Mouse (Mus musculus): Measurements from ENCODE around the gene Hoxb6.

Hoxb6 gene

GRCm38 (mm10) chr11:96263636-96264389, 28.5 kb upstream of the Hoxb6 start:
- ChIA-PET POLR2A (interaction anchor here in 1 of 4 experiments (0.7 to 0.9 kb wide), 2 partner anchors 88 to 129 kb away, joined by 3 read pairs; no protein-coding TSS in a partner anchor), CTCF (interaction anchor here in 1 of 4 experiments (0.7 to 1.0 kb wide), 2 partner anchors 118 to 390 kb away, joined by 3 to 4 read pairs; no protein-coding TSS in a partner anchor)

- CTCF ChIA-PET = interaction anchor here in 2 of 4 experiments (0.7 to 1.0 kb wide), 2 partner anchors 189 to 389 kb away, joined by 3 to 4 read pairs; partner anchors contain the start of gene Atp5g1 (in 1 of the 2)
- POLR2A ChIA-PET = interaction anchor here in 2 of 4 experiments (0.7 to 1.5 kb wide), 4 partner anchors 11 to 129 kb away, joined by 3 to 4 read pairs (median 3); partner anchors contain the start of gene Hoxb13 (in 1 of the 2)
These were observed 27.8 kb upstream of the Hoxb6 start for GRCm38 (mm10) chr11:96264390-96265020.

- POLR2A ChIA-PET = interaction anchor here in 2 of 4 experiments (0.6 to 1.5 kb wide), 3 partner anchors 72 to 556 kb away, joined by 3 to 4 read pairs (median 3); partner anchors contain the start of gene Hoxb13 (in 1 of the 2)
- CTCF ChIA-PET = interaction anchor here in 1 of 4 experiments (0.6 kb wide), 1 partner anchor 31 kb away, joined by 3 read pairs; no protein-coding TSS in a partner anchor
These were observed 26.3 kb upstream of the Hoxb6 start for GRCm38 (mm10) chr11:96265954-96266353.

GRCm38 (mm10) chr11:96267021-96267920, 25.0 kb upstream of the Hoxb6 start:
- CTCF ChIA-PET = interaction anchor here in 2 of 4 experiments (0.6 to 1.2 kb wide), 3 partner anchors 27 to 448 kb away, joined by 3 to 5 read pairs (median 3); no protein-coding TSS in a partner anchor

GRCm38 (mm10) chr11:96268031-96268745, 24.1 kb upstream of the Hoxb6 start:
- POLR2A ChIA-PET = interaction anchor here in 2 of 4 experiments (0.6 to 1.2 kb wide), 3 partner anchors 17 to 254 kb away, joined by 3 to 4 read pairs (median 3); partner anchors contain the start of gene Hoxb5 (in 1 of the 2)
- CTCF ChIA-PET = interaction anchor here (0.6 to 1.2 kb wide), 6 partner anchors 11 to 150 kb away, joined by 3 to 7 read pairs (median 3); no protein-coding TSS in a partner anchor

More at GRCm38 (mm10) chr11:96267021-96267920, 25.0 kb upstream of the Hoxb6 start:
- POLR2A ChIA-PET = interaction anchor here in 1 of 4 experiments (0.6 kb wide), 1 partner anchor 105 kb away, joined by 3 read pairs; no protein-coding TSS in a partner anchor

- ChIA-PET POLR2A (interaction anchor here (0.5 to 3.4 kb wide), 11 partner anchors 8 to 679 kb away, joined by 3 to 20 read pairs (median 4); no protein-coding TSS in a partner anchor), CTCF (interaction anchor here in 3 of 4 experiments (0.6 to 3.5 kb wide), 5 partner anchors 9 to 71 kb away, joined by 3 to 22 read pairs (median 4); no protein-coding TSS in a partner anchor)
These were observed 22.4 kb upstream of the Hoxb6 start for GRCm38 (mm10) chr11:96269869-96270268.

GRCm38 (mm10) chr11:96270996-96271540, 21.2 kb upstream of the Hoxb6 start, which contains the start of gene Hoxb9:
Gene Hoxb9 (plus strand): TSS chr11:96271457.
- POLR2A ChIA-PET = interaction anchor here (0.6 to 3.4 kb wide), 20 partner anchors 9 to 591 kb away, joined by 3 to 20 read pairs (median 4); partner anchors contain the start of gene Atp5g1 (in 1 of the 4)
- CTCF ChIA-PET = interaction anchor here (0.5 to 3.5 kb wide), 16 partner anchors 10 to 729 kb away, joined by 3 to 22 read pairs (median 3); no protein-coding TSS in a partner anchor

GRCm38 (mm10) chr11:96271541-96272011, 20.7 kb upstream of the Hoxb6 start:
- ChIA-PET POLR2A (interaction anchor here (0.6 to 3.4 kb wide), 19 partner anchors 8 to 411 kb away, joined by 3 to 20 read pairs (median 4); partner anchors contain the start of gene Atp5g1 (in 1 of the 4)), CTCF (interaction anchor here in 3 of 4 experiments (0.6 to 3.5 kb wide), 14 partner anchors 9 to 1628 kb away, joined by 3 to 22 read pairs (median 3); no protein-coding TSS in a partner anchor)

- ChIA-PET CTCF (interaction anchor here in 3 of 4 experiments (0.7 to 3.5 kb wide), 12 partner anchors 10 to 1627 kb away, joined by 3 to 22 read pairs (median 3); no protein-coding TSS in a partner anchor), POLR2A (interaction anchor here in 3 of 4 experiments (0.7 to 3.4 kb wide), 17 partner anchors 8 to 410 kb away, joined by 3 to 20 read pairs (median 4); partner anchors contain the start of gene Hoxb5 (in 1 of the 3))
These were observed 20.0 kb upstream of the Hoxb6 start for GRCm38 (mm10) chr11:96272024-96272921.

GRCm38 (mm10) chr11:96274428-96274827, 17.8 kb upstream of the Hoxb6 start:
- POLR2A ChIA-PET = interaction anchor here in 3 of 4 experiments (0.7 to 2.8 kb wide), 6 partner anchors 9 to 1399 kb away, joined by 3 to 12 read pairs (median 4); partner anchors contain the start of genes Hoxb5 (in 1 of the 3) and Hoxb6 (in 1 of the 3)
- CTCF ChIA-PET = interaction anchor here in 3 of 4 experiments (0.6 to 1.5 kb wide), 3 partner anchors 13 to 345 kb away, joined by 3 to 8 read pairs (median 5); partner anchors contain the start of gene Hoxb5 (in 1 of the 3)

GRCm38 (mm10) chr11:96275896-96276295, 16.4 kb upstream of the Hoxb6 start:
- POLR2A ChIA-PET = no interaction called here
- CTCF ChIA-PET = interaction anchor here in 1 of 4 experiments (0.7 kb wide), 1 partner anchor 25 kb away, joined by 3 read pairs; no protein-coding TSS in a partner anchor

GRCm38 (mm10) chr11:96277151-96278044, 14.9 kb upstream of the Hoxb6 start:
- ChIA-PET POLR2A (interaction anchor here (0.5 to 1.8 kb wide), 7 partner anchors 16 to 1172 kb away, joined by 3 to 6 read pairs (median 4); no protein-coding TSS in a partner anchor), CTCF (interaction anchor here (0.5 to 3.3 kb wide), 13 partner anchors 10 to 584 kb away, joined by 3 to 21 read pairs (median 3); no protein-coding TSS in a partner anchor)

- POLR2A ChIA-PET = interaction anchor here (0.6 to 2.2 kb wide), 8 partner anchors 9 to 1291 kb away, joined by 3 to 9 read pairs (median 4); partner anchors contain the start of gene Hoxb5 (in 1 of the 4)
- CTCF ChIA-PET = interaction anchor here (0.6 to 3.3 kb wide), 27 partner anchors 13 to 584 kb away, joined by 3 to 21 read pairs (median 4); partner anchors contain the start of genes Hoxb5 (in 2 of the 4) and Hoxb6 (in 2 of the 4)
These were observed 14.0 kb upstream of the Hoxb6 start for GRCm38 (mm10) chr11:96278324-96278723.

All from embryonic stem cell, embryonic (primary cell).